Mouse (Mus musculus) 3134 (cell line): ENCODE measurements around the gene Tbc1d2b.

Experiments
- DNase-seq: peaks from one replicate; pipeline ENCODE4 v3.0.0-alpha.2; 2011; ENCODE audit warnings: low spot score; ENCODE audit not compliant: insufficient read length; ENCODE audit errors: extremely low read depth

The Tbc1d2b gene

DNA sequence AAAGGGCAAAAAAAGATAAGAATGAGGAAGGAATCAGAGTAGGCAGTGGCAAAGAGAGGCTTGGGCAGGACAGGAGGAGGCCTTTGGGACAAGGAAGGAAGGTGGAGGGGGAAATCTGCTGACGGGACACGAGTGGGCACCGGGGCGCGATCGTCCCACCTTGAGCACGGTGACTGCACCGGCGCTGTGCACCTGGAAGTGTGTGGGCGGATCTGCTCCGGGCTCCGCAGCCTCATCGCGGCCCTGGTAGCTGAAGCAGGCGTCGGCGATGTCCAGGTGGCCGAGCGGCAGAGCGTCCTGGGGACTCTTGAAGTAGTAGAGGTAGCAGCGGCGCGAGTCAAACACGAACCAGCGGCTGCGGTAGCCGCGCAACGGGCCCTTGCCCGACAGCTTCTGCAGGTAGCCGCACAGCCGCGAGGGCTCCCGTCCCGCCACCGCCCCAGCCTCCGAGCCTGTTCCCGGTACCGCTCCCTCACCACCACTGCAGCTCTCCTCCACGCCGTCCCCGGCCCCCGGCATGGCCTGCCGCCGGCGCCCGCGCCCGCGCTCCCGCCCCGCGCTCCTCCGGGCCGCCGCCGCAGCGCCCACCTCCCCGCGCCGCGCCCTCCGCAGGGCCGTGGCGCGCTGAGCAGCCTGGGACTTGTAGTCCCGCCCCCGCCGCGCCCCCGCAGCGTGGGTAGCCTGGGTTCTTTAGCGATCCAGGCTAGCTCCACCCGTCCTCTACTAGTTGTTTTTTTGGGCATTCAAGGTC is at the start of gene Tbc1d2b:
TSS of gene Tbc1d2b (minus strand) at position 612 of the 751 bp plus-strand sequence.
- peak; percentile 78 for DNase-seq

GRCm38 (mm10) chr9:90316300-90316699 is 45.7 kb upstream of the Tbc1d2b start:
- no peak for DNase-seq

DNA sequence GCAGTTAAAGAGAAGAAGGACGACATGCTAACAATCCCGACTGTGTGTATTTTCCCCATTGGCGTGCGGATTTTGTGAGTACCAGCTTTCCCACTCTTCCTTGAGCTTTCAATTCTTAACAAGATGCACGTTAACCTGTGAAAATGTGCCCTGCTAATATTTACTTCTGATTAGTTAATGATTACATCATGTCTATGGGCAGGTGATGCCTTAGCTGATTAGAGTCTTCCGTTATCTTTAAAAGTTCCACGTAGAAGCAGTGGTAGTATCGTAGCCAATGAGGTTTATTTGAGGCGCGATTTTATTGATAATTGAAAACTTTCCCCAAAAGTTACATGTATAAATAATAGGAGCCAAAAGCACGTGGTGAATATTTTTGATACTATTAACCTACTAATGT is 45.1 kb upstream of the Tbc1d2b start:
- DNase-seq = no peak

GRCm38 (mm10) chr9:90304254-90304653 is 33.6 kb upstream of the Tbc1d2b start:
- DNase-seq = no peak

- DNase-seq = no peak
These were observed 32.7 kb upstream of the Tbc1d2b start for GRCm38 (mm10) chr9:90303101-90303835.

DNA sequence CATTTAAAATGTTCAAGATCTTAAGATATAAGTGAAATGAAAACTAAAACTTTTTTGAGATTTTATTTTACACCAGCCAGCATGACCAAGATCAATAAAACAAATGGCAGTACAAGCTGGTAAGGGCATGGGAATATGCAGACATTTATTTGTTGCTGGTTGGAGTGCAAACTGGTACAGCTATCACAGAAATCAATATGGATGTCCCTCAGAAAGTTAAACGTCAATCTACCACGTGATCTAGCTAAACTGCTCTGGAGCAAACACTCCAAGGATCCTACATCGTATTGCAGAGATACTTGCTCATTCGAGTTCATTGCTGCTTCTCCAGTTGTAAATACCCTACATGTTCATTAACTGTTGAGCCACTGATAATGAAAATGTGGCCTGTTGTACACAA is 32.1 kb upstream of the Tbc1d2b start:
- no peak for DNase-seq

GRCm38 (mm10) chr9:90301081-90301688 is 30.6 kb upstream of the Tbc1d2b start:
- DNase-seq = no peak

GRCm38 (mm10) chr9:90297637-90298036 is 27.0 kb upstream of the Tbc1d2b start:
- DNase-seq = no peak

GRCm38 (mm10) chr9:90293641-90294398 is 23.2 kb upstream of the Tbc1d2b start:
- DNase-seq = no peak

DNA sequence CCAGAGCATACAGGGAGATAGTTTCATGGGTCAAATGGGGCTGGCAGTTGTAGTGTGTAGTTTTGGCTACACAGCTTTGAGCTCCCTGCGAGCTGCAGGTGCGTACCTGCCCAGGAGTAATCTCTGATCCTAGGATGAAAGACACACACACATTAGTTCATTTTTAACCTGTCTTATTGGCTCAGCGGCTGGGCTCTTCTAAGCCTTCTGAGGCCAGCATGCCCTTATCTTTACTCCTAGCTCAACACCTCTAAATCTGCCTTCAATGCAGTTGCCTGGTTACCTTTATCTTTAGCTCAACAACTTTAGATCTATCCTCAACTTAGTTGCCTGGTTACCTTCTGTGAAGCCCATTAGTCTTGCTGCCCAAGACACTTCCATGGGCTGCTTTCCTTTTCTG is 7.8 kb upstream of the Tbc1d2b start:
- no peak for DNase-seq

GRCm38 (mm10) chr9:90277884-90278283 is 7.3 kb upstream of the Tbc1d2b start:
- no peak for DNase-seq

DNA sequence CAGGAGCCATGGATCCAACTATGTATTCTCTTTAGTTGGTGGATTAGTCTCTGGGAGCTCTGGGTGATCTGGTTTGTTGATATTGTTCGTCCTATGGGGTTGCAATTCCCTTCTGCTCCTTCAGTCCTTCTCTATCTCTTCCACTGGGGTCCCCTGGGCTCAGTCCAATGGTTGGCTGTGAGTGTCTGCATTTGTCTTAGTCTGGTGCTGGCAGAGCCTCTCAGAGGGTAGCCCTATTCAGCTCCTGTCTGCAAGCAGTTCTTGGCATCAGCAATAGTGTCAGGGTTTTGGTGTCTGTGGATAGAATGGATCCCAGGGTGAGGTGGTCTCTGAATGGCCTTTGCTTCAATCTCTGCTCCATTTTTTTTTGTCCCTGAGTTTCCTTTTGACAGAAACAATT is 6.2 kb upstream of the Tbc1d2b start:
- no peak for DNase-seq

- DNase-seq = no peak
These were observed 5.3 kb upstream of the Tbc1d2b start for GRCm38 (mm10) chr9:90275906-90276305.

DNA sequence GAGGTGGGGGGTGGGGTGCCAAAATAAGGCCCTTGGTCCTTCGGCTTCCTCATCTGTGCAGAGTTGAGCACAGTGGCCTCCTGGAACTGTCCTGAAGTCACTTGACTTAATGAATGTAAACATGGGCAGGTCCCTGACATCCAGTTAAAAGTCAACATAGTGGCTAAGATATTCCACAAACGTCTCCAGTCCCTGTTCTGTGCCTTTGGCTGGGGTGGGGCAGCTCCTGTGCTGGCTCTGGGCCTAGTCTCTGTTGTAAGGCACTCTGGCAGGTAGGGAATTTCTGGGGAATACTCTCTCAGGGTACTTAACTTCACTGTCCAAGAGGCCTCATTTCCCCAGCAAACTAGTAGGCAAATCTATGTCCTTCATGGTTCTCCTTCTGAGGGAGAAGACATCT is 4.9 kb upstream of the Tbc1d2b start:
- DNase-seq = no peak

DNA sequence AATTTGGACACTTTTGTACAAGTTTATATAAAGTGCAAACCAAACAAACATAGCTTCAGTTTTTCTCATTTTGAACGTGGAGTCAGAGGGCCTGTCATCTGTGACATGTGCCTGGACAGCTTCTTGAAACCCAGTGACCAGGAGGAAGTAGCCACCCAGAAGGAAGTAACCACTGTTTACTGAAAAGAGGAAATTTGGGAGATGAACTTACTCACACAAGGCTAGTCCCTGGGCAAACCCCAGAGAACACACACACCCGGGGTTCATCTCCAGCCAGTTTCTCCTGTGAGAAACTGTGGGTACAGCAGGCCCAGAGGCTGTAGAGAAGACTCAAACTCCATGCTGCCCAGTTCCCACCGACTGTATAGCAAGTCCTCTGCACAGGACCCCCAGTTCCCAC is 3.9 kb upstream of the Tbc1d2b start:
- no peak for DNase-seq

DNA sequence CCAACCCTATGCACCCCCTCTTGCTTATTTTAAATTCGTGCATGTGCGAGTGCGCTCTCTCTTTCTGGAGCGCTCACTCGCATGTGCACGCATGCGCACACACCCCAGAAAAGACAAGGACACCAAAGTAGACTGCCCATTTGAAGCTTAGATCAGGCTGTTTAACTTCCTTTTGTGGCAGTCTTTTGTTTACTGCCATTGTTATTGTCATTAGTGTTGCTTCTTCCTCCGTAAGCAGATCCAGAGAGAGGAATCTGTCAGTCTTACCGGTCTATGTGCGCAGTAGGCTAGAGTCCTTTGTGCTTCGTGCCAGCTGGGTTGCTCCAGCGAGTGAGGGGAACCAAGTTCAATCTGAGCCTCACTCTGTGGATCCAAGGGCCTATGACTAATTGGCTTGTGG is 1.7 kb upstream of the Tbc1d2b start:
- no peak for DNase-seq

- DNase-seq = peak; percentile 34
These were observed 1.0 kb upstream of the Tbc1d2b start for GRCm38 (mm10) chr9:90271541-90272090.

- no peak for DNase-seq
These were observed 316 bp upstream of the Tbc1d2b start for GRCm38 (mm10) chr9:90270944-90271295.

DNA sequence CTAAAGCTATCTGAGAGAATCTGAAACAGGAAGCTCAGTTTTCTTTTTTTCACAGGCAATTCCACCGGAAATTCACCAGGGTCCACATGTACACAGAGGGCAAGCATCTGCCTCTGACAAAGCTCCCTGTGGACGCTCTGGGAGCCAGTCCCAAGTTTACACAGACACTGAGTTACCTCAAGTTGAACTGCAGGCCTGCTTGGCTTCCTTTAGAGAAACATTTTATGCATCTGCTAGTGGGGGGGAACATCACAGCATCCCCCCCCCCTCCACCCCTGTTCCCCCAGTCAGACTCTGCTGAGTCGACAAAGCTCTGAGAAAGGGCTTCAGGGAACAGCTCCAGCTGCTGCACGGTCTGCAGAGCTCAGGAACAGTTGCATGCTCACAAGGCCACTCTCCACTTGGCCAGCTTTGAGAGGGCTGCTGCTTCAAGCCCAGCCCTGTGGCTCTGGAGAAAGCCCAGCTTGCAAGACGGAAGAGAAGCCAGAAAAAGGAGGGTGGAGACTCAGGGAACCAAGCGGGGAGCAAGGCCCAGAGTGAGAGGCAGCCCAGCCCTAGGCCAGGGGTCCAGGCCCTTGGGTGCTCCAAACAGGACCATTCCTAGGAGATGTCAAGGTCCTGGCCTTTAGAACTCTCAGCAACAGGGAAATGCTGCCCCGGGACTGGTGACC is 1.5 kb downstream of the Tbc1d2b start:
- DNase-seq = peak; percentile 64

- DNase-seq = no peak
These were observed 3.7 kb downstream of the Tbc1d2b start for GRCm38 (mm10) chr9:90266926-90267325.
